Mouse (Mus musculus): ENCODE data around the gene Klhl35.

DNA sequence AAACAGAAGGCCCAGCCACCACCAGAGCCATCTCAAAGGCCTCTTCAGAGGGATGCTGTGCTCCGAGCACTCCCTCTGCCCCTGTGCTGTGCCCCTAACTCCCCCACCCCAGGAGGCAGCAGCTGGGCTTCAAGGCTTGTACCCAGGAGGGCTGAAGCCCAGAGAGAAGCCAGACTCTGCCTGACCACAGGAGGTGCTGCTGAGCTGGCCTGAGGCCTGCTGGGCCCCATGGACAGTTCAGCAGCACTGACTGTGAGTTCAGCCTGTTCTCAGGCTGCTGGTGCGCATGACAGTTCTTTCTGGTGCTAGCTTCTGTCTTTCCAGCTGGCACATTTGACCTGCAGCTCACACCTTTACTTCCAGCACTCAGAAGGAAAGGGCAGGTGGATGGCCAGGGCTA, 20.0 kb upstream of the Klhl35 start:
- TF ChIP-seq MAX (IDR thresholded peaks at IDR 0.05; ENCODE audit: low read depth) (no peak), POLR2A (IDR thresholded peaks at IDR 0.05; ENCODE audit: insufficient read length, low read depth) (no peak), CEBPB (IDR thresholded peaks at IDR 0.05; ENCODE audit: insufficient read depth, poor library complexity, severe bottlenecking) (no peak), TCF12 (IDR thresholded peaks at IDR 0.05; ENCODE audit: insufficient read depth, poor library complexity, severe bottlenecking) (no peak), MYOG (IDR thresholded peaks at IDR 0.05; ENCODE audit: control insufficient read depth in 1 of 3, insufficient read depth in 1 of 3, insufficient read length in 2 of 3, low read depth in 2 of 3) (no peak)

Data from myocyte (in vitro differentiated cells).